Mouse (Mus musculus): ENCODE measurements around the gene Smagp.

DNA sequence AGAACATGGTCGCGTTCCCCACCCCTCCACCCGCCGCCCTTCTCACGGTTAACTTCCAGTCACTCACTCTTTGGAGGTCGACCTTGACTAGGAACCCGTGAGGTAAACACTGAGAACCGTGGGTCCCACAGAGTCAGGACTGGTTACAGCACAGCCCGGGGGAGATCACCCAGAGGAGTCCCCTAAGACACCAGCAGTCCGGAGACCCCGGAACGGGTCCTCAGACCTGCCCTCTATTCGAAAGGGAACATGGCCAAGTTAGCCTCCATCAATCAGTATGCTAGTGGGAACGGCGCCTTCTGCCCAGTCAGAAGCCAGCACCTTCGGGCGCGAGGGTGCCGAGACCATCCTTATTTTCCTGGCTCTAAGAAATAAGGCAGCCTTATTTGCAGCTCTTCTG, 20.5 kb downstream of the Smagp start:
- no peak for TF ChIP-seq CTCF (conservative IDR thresholded peaks at IDR 0.05 in 1 of 2, IDR thresholded peaks at IDR 0.05 in 1 of 2; ENCODE audit: low read depth in 2 of 2, low read length in 2 of 2)
- TF ChIP-seq JUN (IDR thresholded peaks at IDR 0.05; ENCODE audit: insufficient read depth, low read depth, low read length) = no peak
- TF ChIP-seq USF1 (IDR thresholded peaks at IDR 0.05; ENCODE audit: low read depth, low read length) = no peak
